Mouse (Mus musculus): ENCODE data around the gene Ahnak. TPM values are rescaled to one million over a fixed set of nuclear protein-coding genes. Genes with fewer than 3 reads are reported as not detected.
"Not testable (repeated sequence)": the region's sequence is repeated elsewhere in the genome, so short reads cannot be mapped to it uniquely, and the experiment has no call there.

Ahnak gene
- polyA plus RNA-seq, 1 experiment from 2014 or later: 8.5 TPM

DNA sequence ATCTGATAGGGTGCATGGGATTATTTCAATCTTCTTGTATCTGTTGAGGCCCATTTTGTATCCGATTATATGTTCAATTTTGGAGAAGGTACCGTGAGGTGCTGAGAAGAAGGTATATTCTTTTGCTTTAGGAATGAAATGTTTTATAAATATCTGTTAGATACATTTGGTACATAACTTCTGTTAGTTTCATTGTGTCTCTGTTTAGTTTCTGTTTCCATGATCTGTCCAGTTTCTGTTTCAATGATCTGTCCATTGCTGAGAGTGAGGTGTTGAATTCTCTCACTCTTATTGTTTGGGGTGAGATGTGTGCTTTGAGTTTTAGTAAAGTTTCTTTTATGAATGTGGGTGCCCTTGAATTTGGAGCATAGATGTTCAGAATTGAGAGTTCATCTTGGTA lies 134.9 kb downstream of the Ahnak start:
- not testable (repeated sequence) for H3K27me3 ChIP-seq; H3K27ac ChIP-seq; H3K4me1 ChIP-seq; H3K4me3 ChIP-seq (replicated peaks); H3K36me3 ChIP-seq (replicated peaks); ATAC-seq (ENCODE audit: low FRiP score); H3K9me3 ChIP-seq; H3K4me2 ChIP-seq; H3K9ac ChIP-seq
- 96% methylated on average over 2 of the region's 2 CpGs for WGBS

Other genes starting within 250 kb of the Ahnak start
- 2.8 and 3.7 TPM in 2 replicates for gene 1700092M07Rik, start 248.6 kb upstream of the Ahnak start, polyA plus RNA-seq (2016; fragmentation: Nextera tagmentation; extraction: Ambion mirVana)
- gene Stx5a, start 247.9 kb upstream of the Ahnak start, polyA plus RNA-seq (2016; fragmentation: Nextera tagmentation; extraction: Ambion mirVana): 108 and 114 TPM in 2 replicates
- 206 and 225 TPM in 2 replicates for gene Nxf1, start 232.2 kb upstream of the Ahnak start, polyA plus RNA-seq (2016; fragmentation: Nextera tagmentation; extraction: Ambion mirVana)
- 203 and 210 TPM in 2 replicates for gene Tmem223, start 218.3 kb upstream of the Ahnak start, polyA plus RNA-seq (2016; fragmentation: Nextera tagmentation; extraction: Ambion mirVana)
- gene Tmem179b, start 214.8 kb upstream of the Ahnak start, polyA plus RNA-seq (2016; fragmentation: Nextera tagmentation; extraction: Ambion mirVana): 34.4 and 36.9 TPM in 2 replicates
- gene Taf6l, start 202.9 kb upstream of the Ahnak start, polyA plus RNA-seq (2016; fragmentation: Nextera tagmentation; extraction: Ambion mirVana): 35.9 and 41.5 TPM in 2 replicates
- gene Polr2g, start 190.7 kb upstream of the Ahnak start, polyA plus RNA-seq (2016; fragmentation: Nextera tagmentation; extraction: Ambion mirVana): 158 and 161 TPM in 2 replicates
- 6.6 and 7.9 TPM in 2 replicates for gene Zbtb3, start 186.7 kb upstream of the Ahnak start, polyA plus RNA-seq (2016; fragmentation: Nextera tagmentation; extraction: Ambion mirVana)
- gene Ttc9c, start 170.0 kb upstream of the Ahnak start, polyA plus RNA-seq (2016; fragmentation: Nextera tagmentation; extraction: Ambion mirVana): 78.7 and 83.9 TPM in 2 replicates
- gene Hnrnpul2, start 169.3 kb upstream of the Ahnak start, polyA plus RNA-seq (2016; fragmentation: Nextera tagmentation; extraction: Ambion mirVana): 7.2 and 7.8 TPM in 2 replicates
- gene AC129217.1, start 159.5 kb upstream of the Ahnak start, polyA plus RNA-seq (2016; fragmentation: Nextera tagmentation; extraction: Ambion mirVana): not detected in 2 replicates
- gene Bscl2, start 151.8 kb upstream of the Ahnak start, polyA plus RNA-seq (2016; fragmentation: Nextera tagmentation; extraction: Ambion mirVana): 57.5 and 62.9 TPM in 2 replicates
- gene Gng3, start 150.1 kb upstream of the Ahnak start, polyA plus RNA-seq (2016; fragmentation: Nextera tagmentation; extraction: Ambion mirVana): 131 and 139 TPM in 2 replicates
- gene Lrrn4cl, start 138.5 kb upstream of the Ahnak start, polyA plus RNA-seq (2016; fragmentation: Nextera tagmentation; extraction: Ambion mirVana): 0.26 and 0.60 TPM in 2 replicates
- 178 and 182 TPM in 2 replicates for gene Ubxn1, start 117.8 kb upstream of the Ahnak start, polyA plus RNA-seq (2016; fragmentation: Nextera tagmentation; extraction: Ambion mirVana)
- gene Uqcc3, start 108.4 kb upstream of the Ahnak start, polyA plus RNA-seq (2016; fragmentation: Nextera tagmentation; extraction: Ambion mirVana): 55.2 and 57.3 TPM in 2 replicates
- gene Lbhd1, start 105.6 kb upstream of the Ahnak start, polyA plus RNA-seq (2016; fragmentation: Nextera tagmentation; extraction: Ambion mirVana): 104 and 119 TPM in 2 replicates
- gene Gm49403, start 105.4 kb upstream of the Ahnak start, polyA plus RNA-seq (2016; fragmentation: Nextera tagmentation; extraction: Ambion mirVana): not detected in 2 replicates
- 91.0 and 104 TPM in 2 replicates for gene 1810009A15Rik, start 100.4 kb upstream of the Ahnak start, polyA plus RNA-seq (2016; fragmentation: Nextera tagmentation; extraction: Ambion mirVana)
- gene Gm49416, start 100.4 kb upstream of the Ahnak start, polyA plus RNA-seq (2016; fragmentation: Nextera tagmentation; extraction: Ambion mirVana): not detected in 2 replicates
- 48.1 and 52.6 TPM in 2 replicates for gene Ints5, start 96.3 kb upstream of the Ahnak start, polyA plus RNA-seq (2016; fragmentation: Nextera tagmentation; extraction: Ambion mirVana)
- 106 and 113 TPM in 2 replicates for gene Ganab, start 91.2 kb upstream of the Ahnak start, polyA plus RNA-seq (2016; fragmentation: Nextera tagmentation; extraction: Ambion mirVana)
- gene B3gat3, start 68.9 kb upstream of the Ahnak start, polyA plus RNA-seq (2016; fragmentation: Nextera tagmentation; extraction: Ambion mirVana): 64.4 and 64.8 TPM in 2 replicates
- 1.3 and 2.5 TPM in 2 replicates for gene Rom1, start 59.9 kb upstream of the Ahnak start, polyA plus RNA-seq (2016; fragmentation: Nextera tagmentation; extraction: Ambion mirVana)
- 13.2 and 13.8 TPM in 2 replicates for gene Eml3, start 59.7 kb upstream of the Ahnak start, polyA plus RNA-seq (2016; fragmentation: Nextera tagmentation; extraction: Ambion mirVana)
- 193 and 206 TPM in 2 replicates for gene Mta2, start 47.4 kb upstream of the Ahnak start, polyA plus RNA-seq (2016; fragmentation: Nextera tagmentation; extraction: Ambion mirVana)
- 36.9 and 37.0 TPM in 2 replicates for gene Tut1, start 35.4 kb upstream of the Ahnak start, polyA plus RNA-seq (2016; fragmentation: Nextera tagmentation; extraction: Ambion mirVana)
- gene Eef1g, start 22.2 kb upstream of the Ahnak start, polyA plus RNA-seq (2016; fragmentation: Nextera tagmentation; extraction: Ambion mirVana): 365 and 373 TPM in 2 replicates
- not detected in 2 replicates for gene Scgb1a1, start 98.7 kb downstream of the Ahnak start, polyA plus RNA-seq (2016; fragmentation: Nextera tagmentation; extraction: Ambion mirVana)
- 24.1 and 25.7 TPM in 2 replicates for gene Asrgl1, start 146.4 kb downstream of the Ahnak start, polyA plus RNA-seq (2016; fragmentation: Nextera tagmentation; extraction: Ambion mirVana)